Mouse (Mus musculus): ENCODE measurements around the gene Lgals9. TPM values are rescaled to one million over a fixed set of nuclear protein-coding genes. Genes with fewer than 3 reads are reported as not detected.
"Not testable (repeated sequence)": the region's sequence is repeated elsewhere in the genome, so short reads cannot be mapped to it uniquely, and the experiment has no call there.

The Lgals9 gene
- total RNA-seq, 2 experiments from 2014 or later = 4.6 to 5.4 TPM

DNA sequence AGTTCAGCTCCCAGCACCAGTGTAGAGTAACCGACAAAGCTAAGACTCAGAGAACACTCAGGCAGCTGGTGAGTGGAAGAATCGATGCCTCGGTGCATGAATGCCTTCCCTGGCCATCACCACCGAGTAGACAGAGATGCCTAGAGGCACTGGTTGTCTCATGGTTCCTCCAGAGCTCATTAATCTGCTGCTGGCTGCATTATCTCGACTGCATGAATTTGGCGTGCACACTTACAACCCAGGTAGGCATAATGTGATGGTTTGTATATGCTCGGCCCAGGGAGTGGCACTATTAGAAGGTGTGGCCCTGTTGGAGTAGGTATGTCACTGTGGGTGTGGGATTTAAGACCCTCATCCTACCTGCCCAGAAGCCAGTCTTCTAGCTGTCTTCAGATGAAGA, 24.1 kb upstream of the Lgals9 start:
- intact Hi-C loops (cut with DNase I) = no loop called here

DNA sequence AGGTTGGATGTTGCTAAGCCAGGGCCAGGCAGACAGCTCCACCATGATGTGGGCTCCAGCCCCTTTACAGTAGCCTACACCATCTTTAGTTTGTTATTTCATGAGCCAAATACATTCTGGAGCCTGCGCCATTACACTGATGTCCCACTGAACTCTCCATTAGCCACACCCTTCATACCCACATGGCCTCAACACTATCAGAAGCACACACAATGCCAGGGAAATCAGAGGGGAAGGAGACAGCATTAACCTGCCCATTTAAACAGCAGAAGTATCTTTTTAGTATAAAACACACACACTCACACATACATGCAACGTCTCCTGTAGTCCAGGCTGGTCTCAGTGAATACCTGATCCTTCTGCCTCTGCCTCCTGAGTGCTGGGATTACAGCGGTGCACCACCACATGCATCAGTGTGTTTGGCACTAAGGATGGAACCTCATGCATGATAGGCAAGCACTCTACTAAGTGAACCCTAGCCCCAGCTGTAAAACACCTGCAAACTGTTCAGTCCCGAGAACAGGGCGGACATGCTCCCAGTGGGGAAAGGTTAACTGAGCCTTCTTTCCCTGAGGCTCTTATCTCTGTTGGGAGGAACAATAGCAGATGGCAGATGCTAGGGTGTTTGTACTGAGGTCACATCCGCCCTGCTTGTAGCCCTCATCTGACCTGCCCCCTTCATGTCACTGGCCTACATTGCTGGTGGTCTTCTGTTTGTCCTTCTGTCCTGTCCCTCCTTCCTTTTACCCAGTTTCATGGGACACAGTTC, 23.4 kb upstream of the Lgals9 start:
- intact Hi-C loops (cut with DNase I) = no loop called here
- DNase-seq (ENCODE audit: low spot score in 2 of 2) = no peak

More for the DNA sequence above, 24.1 kb upstream of the Lgals9 start:
- no peak for DNase-seq (ENCODE audit: low spot score in 2 of 2)

DNA sequence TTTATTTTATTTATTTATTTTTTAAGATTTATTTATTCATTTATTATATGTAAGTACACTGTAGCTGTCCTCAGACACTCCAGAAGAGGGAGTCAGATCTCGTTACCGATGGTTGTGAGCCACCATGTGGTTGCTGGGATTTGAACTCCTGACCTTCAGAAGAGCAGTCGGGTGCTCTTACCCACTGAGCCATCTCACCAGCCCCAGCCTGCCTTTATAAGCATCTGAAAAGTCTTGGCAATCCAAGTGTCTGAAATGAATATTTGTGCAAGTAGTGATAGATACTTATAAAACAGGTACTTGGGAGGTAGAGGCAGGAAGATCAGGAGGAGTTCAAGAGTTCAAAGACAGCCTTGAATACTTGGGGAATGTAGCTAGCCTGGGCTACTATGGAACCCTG, 22.6 kb upstream of the Lgals9 start:
- intact Hi-C loops (cut with DNase I); DNase-seq (ENCODE audit: low spot score in 2 of 2): not testable (repeated sequence)

DNA sequence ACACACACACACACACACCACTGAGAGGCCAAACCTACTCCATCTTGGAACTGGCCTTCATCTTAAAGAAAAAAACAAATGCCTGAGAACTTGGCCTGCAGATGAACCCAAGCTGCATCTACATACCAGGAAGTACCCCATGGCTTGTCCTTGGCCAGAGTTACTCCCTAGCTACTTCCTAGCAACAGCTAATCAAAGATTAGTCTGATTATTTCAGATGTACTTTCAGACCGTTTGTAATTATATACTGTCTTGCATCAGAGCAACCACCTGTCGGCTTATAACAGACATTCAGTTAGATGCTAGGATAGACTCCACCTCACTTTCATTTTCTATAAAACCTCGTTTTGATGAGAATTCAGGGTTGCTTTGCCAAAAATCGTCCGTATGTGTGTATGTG, 21.7 kb upstream of the Lgals9 start:
- intact Hi-C loops (cut with DNase I) = no loop called here

DNA sequence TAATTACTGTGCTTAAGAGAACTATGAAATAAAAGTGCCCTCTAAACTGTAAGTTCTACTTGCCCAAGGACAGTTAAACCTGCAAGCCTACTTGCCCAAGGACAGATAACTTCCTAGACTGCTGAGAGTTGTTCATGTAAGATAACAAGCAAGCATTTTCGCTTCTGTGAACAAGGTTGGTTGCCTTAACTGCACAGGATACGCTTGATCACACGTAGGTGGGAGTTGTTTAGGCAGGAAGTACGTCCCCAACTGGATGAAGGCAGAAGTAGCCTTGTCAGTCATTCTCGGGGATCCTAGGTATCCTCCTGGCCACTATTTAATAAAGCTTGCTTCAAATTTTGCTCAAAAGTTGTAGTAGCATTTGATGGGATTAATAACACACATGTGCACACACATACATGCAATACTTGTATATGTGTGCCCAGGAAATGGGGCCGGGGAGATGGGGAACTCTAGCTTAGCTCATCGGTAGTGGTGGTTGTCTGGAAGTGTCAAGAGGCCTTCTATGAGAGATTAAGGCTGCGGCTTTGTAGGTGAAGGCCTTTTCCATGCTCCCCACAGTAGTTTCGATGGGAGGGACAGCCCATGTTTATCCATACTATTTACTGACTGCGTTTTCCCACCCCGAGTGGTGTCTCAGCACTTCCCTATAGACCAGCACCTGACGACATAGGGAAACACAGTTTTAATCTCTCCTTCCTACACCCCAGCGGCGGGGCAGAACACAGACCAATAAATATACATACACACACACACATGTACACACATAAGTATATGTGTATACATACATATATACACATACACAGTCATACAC, 21.0 kb upstream of the Lgals9 start:
- no peak for DNase-seq (ENCODE audit: low spot score in 2 of 2)
- intact Hi-C loops (cut with DNase I) = no loop called here

More for the DNA sequence above, 21.7 kb upstream of the Lgals9 start:
- no peak for DNase-seq (ENCODE audit: low spot score in 2 of 2)

DNA sequence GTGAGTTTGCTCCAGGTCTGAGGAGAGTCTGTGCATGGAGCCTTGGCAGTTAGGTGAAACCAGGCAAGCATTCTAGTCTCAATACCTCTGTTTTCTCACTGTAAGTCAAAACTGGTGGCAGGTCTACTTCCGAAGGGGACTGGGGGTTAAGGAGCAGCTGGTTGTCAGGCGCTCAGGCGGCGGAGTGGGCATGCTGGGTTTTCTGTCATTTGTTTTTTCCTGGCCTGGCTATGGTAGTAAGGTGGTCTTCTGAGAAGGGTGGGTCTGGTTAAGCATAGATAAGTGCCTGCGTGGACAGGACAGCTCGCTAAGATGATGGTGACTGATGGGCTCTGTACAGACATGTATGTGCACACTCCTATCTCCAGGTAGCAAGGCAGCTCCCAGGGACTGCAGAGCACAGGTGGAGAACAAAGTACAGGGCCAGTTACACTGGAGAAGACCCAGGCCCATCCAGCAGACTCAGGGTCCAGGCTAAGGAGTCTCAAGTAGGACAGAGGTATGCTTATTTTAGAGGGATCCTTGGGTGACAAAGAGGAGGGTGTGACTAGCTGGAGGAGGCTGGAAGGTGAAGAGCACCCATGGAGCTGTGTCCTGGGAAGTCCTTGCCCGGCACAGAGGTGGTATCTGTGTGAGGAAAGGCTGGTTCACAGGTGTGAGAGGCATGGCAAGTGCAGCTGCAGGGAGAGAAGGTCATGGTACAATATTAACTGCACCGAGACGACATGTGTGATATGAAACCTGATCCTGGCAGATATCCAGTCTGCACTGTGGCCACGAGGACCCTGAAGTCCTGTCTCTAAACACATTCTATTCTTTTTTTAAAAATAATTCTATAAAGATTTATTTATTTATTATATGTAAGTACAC, 19.3 kb upstream of the Lgals9 start:
- no peak for DNase-seq (ENCODE audit: low spot score in 2 of 2)
- intact Hi-C loops (cut with DNase I) = no loop called here

DNA sequence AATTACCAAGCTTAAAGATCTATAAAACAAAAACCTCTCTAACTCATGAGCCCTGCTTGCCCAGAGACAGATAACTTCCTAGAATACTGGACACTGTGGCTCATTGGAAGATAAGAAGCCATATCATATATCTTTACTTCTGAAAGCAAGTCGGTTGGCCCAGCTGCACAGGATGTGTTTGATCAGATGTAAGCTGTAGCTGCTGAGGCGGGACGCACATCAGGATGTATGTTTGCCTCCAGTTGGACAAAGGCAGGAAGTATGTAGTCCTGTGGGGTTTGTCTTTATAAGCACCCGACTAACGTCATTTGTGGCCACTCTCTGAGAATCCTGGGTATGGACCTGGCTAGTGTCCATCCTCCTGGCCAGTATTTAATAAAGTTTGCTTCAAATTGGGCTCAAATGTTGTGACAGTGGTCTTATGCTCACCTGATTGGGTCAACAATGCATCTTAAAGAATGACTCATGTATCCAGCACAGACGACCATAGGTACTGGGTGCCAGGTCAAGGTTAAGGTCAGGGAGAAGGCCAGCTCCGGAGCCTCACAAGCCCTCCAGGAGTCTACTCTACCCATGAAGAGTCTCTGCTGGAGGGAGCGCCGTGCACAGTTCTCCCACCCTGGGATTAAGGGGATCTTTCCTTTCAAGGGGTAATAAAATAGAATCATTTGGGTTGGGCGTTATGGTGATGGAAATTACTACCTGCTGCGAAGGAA, 18.5 kb upstream of the Lgals9 start:
- DNase-seq (ENCODE audit: low spot score in 2 of 2) = no peak
- intact Hi-C loops (cut with DNase I) = no loop called here

DNA sequence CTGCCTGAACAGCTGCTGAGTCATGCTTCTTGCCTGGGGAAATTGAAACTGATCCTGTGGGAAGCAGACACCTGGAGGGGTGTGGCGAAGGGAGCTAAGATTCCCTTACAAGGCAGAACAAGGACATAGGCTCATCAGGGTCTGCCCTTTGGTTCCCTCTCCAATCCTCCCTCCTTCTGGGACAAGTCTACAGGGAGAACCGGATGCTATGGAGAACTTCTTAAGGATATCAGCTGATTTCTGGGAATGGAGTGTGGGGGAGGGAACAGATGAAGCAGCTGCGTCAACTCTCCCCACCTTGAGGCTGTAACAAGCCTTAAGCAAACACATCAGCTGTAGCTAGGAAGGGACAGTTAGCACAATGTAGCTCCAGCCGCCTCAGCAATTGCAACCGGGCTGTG, 17.8 kb upstream of the Lgals9 start:
- no peak for DNase-seq (ENCODE audit: low spot score in 2 of 2)
- intact Hi-C loops (cut with DNase I) = no loop called here

DNA sequence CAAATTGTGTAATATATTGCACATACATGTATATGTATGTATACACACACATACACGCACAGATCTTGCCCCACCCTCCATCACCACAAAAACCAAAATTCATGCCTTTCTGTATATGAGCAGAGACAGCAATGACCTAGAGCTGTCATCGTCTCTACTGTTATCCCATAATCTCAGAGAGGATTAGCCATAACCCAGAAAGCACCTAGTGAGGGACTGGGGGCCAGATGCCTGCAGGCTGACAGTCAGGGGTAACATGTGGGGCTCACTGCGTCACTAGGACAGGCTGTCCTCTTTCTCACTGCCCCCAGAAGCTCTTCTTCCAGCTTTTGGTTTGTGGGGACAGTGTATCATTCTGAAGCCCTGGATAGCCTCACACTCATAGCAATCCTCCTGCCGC, 17.1 kb upstream of the Lgals9 start:
- intact Hi-C loops (cut with DNase I) = no loop called here
- no peak for DNase-seq (ENCODE audit: low spot score in 2 of 2)

DNA sequence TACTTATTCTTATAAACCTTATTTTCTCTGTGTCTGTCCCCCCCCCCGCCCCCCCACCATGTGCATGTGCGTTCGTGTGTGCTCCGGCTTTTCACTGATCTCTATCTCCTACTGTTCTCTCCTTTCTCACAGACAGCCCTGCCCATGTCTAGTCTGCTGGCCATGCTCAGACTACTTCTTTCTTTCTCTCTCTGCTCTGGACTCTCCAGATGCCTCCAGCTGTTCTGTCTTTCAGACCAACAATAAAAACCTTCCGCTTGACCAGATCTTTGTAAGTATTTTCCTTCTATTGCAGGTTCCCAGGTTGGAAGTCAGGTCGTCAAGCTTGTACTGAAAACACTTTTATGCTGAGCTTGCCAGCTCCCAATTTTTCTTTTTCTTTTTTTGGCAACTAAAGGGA, 14.4 kb upstream of the Lgals9 start:
- no peak for DNase-seq (ENCODE audit: low spot score in 2 of 2)
- intact Hi-C loops (cut with DNase I) = no loop called here

DNA sequence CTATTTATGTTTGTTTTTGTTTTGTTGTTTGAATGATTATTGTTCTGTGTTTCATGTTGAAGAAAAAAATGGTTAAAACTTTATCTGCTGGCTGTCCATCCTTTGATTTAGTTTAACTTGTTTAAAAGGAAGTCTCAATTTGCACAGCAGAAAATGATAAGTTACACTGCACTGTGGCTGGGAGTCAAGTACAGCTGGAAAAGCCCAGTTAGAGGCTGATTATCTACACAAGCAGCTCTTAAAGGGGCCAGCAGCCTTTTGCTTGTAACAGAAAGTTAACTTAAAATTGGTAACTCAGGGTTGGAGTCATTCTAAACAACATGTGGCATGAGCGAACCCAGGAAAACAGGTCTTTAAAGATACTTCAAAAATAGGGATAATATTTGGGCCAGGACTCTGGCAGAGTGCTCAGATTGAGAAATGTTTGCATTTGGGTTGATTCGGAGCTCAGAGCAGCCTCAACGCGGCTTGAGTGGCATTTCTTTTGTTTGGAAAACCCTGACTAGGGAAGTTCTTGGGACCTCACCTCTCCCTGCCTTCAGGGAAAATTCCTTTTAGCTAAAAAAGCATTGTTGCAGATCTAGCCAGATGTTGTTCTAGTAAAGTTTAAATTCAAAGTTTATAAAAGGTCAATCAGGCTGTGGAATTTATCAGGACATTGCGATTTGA, 6.3 kb upstream of the Lgals9 start:
- intact Hi-C loops (cut with DNase I); DNase-seq (ENCODE audit: low spot score in 2 of 2): not testable (repeated sequence)

DNA sequence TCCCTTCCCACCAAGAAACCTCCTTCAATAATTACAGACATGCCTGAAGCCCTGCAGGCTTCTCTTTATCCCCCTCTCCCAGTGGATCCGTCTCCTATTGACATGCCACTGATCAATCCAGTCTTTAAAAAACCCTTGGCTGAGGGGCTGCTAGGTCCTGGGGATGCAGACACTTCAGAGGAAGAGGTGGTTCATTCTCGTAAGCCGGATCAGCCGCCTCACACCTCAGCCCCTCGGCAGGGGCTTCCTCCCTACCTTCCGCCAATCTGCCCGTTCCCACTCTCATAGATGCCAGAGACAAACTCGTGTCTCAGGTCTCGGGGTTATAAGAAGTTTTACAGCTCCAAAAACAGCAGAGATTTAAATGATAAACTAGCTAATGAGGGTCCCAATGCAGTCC, 5.3 kb upstream of the Lgals9 start:
- intact Hi-C loops (cut with DNase I) = no loop called here
- DNase-seq (ENCODE audit: low spot score in 2 of 2) = no peak

DNA sequence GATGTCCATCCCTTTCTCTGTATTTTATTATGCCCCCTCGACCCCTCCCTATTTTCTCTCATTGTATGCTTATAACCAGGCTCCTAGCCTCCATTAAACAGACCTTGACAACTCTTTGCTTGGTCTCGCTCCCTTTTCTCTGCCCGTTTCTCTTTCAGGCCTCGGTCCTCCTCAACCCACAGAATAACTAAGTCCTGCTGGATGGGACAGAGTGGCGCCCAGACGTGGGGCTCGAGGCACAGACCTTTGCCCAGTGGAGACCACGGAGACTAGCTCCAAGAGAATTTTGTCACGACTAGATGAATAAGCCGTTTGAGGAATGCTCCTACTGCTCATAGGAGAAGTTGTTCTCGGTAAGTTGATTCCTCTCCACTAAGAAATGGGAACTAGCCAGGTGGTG, 4.5 kb upstream of the Lgals9 start:
- intact Hi-C loops (cut with DNase I); DNase-seq (ENCODE audit: low spot score in 2 of 2): not testable (repeated sequence)

DNA sequence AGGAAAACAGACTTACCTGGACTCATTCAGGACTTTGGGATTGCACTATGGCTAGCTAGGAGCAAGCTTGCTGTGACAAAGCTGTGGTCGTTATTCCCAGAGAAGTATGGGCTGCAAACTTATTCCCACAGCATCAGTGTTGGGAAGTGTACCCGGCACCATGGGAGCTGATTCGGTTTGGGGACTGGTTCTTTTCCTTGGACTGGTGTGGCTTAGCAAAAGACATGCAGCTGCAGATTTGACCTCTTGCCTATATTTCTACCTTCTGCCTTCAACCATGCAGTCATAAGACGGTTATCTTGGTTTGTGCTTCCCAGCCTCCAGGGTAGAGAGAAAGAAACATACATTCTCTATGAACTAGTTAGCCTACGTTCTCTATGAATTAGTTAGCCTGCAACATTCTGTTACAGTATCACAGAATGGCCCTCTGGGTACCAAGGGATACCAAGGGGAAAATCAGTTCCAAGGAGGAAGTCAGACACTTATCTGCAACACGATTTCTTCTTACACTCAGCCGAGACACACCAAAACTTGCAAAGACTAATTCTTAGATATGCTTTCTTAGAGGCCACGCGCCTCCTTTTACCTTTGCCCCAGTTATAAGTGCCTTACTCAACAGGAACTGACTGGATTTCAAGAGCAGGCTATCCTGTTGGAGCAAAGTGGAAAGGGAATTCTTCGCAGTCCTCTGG, 1.7 kb upstream of the Lgals9 start:
- no peak for DNase-seq (ENCODE audit: low spot score in 2 of 2)
- intact Hi-C loops (cut with DNase I) = no loop called here

DNA sequence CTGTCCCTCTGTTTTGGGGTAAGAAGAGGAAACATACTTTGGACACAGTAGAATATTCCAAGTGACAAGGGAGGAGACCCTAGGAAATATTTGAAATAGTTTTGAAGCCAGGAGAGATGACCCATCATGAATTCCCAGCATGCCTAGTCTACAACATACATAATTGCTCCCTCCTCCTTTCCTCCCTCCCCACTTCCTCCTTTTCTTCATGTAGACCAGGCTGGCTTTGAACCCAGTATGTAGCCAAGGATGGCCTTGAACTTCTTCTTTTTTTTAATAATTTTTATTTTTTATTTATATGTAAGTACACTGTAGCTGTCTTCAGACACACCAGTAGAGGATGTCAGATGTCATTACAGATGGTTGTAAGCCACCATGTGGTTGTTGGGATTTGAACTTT, 759 bp upstream of the Lgals9 start:
- no peak for DNase-seq (ENCODE audit: low spot score in 2 of 2)
- intact Hi-C loops (cut with DNase I) = no loop called here

DNA sequence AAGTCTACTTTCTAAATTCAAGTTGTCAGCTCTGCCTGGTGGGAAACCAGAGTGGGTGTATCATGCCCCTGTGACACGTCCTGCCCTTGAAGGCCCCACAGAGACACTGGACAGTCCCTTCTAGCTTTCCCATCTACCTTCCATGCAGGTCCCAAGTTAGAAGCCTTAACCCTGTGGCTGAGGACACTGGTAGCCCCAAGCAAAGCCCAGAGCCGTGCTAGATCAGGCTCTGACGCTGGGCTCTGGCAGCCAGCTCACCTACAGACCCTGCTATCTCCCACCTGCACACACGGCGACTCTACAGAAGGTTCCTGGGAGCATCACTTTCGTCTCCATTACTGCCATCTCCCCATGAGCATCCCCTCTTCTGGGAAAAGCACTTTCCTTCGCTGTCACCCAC, 1.2 kb downstream of the Lgals9 start:
- DNase-seq (ENCODE audit: low spot score in 2 of 2) = no peak
- intact Hi-C loops (cut with DNase I) = no loop called here

DNA sequence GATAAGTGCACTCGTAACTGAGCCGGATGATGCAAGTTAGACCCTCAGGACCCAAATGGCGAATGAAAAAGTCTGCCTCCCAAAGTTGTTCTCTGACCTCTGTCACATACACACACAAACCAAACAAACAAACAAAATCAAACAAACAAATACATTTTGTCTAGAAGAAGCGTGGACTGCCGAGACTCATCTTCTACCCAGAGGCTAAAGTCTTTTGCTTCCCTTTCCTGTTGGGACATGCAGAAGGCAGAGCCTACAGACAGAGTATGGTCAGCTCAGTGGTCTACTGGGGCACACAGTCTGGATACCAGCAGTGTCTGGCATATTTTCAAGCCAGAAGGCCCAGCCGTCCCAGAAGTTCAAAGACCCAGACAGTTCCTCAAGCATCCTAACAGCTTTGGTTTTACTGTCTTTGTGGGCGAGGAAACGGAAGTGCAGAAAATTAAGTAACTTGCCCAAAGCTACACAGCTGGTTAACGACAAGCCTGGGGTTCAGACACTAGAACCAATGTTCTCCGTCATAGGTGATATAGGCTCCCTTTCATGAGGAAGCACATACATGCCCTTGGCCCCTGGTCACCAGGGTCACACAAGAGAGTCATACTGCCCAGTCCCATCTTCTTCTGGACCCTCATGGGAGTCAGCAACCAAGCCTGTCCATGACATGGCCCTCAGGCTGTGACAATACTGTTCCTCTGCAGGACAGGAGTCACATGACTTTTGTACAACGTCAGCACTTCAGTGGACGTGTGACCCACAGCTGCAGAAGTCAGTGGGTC, 2.0 kb downstream of the Lgals9 start:
- DNase-seq (ENCODE audit: low spot score in 2 of 2) = no peak
- intact Hi-C loops (cut with DNase I) = no loop called here

DNA sequence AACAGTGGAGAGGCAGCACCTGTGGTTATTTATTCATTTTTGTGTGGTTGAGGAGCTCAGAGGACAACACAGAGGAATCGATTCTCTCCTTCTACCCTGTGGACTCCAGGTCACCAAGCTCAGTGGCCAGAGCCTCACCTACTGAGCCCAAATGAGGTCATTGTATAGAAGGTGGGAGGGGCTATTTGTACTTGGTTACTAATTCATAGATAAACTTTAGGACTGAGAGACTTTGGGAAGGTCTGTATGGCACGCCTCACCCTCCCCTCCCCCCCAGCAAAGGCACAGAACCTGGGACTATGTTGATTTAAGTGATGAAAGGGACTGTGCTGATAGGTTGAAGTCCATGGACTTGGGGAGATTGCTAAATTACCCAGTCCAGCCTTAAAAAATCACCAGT, 2.7 kb downstream of the Lgals9 start:
- intact Hi-C loops (cut with DNase I) = no loop called here
- no peak for DNase-seq (ENCODE audit: low spot score in 2 of 2)
